In genomic region chr12:12178391-12178790, GRCm38 (mm10) we compare ENCODE assay signal across 12 mouse cellular contexts.
DNase-seq lines count a peak whose midpoint lies in the region; ATAC-seq and TF ChIP-seq lines count a peak whose summit lies in the region.
"Had no signal": no experiment of that assay in that cellular context is flagged by ENCODE, and none has a peak within 500 bp of the region (broad histone marks: within the 10 kb centered on the region; RNA-seq: fewer than 3 reads in every experiment).

No protein-coding gene starts in this region.

- no peaks in the 10 kb centered on the region; the same call in none of the 2 replicates for H3K4me1 ChIP-seq in lung, adult 2 months (ENCODE audit: control insufficient read depth, insufficient read depth, low read length)
- H3K4me1 ChIP-seq in hindbrain, embryonic 10.5 days (replicated peaks) = peaks cover 20% of the 10 kb centered on the region

- intact Hi-C loops in heart, postnatal 10 days (cut with DNase I) = loop anchor here (2.0 kb wide), 1 partner anchor 84 kb away; the partner anchor contains the start of gene Fam49a

- peak; percentile 56 for ATAC-seq in frontal cortex, adult (ENCODE audit: low TSS enrichment)

- no peak overlapping the region for H3K4me3 ChIP-seq in lung, adult 2 months (replicated peaks; ENCODE audit: extremely low read depth, low read depth, low read length)
- no peak overlapping the region for H3K4me3 ChIP-seq in hindbrain, embryonic 10.5 days
- H3K4me3 ChIP-seq: kidney, embryonic 15.5 days; myocyte had no signal

- TF ChIP-seq CTCF in lung, adult 2 months (IDR thresholded peaks at IDR 0.05; ENCODE audit: insufficient read depth, low read length) = no peak

- H3K36me3 ChIP-seq in hindbrain, embryonic 10.5 days = no peaks in the 10 kb centered on the region
- H3K36me3 ChIP-seq: kidney, embryonic 15.5 days had no signal

- no peak for DNase-seq in frontal cortex, postnatal 25 days (ENCODE audit: low spot score in 2 of 2)
- peak; percentile 19 to 23 for DNase-seq in lung, adult 18-20 months
- no peak for DNase-seq in lung, adult 2 months
- DNase-seq in gastrocnemius, adult 18-20 months (ENCODE audit: low spot score) = peak; percentile 62
- DNase-seq in heart, postnatal 10 days = peak; percentile 41 to 55
- no peak for DNase-seq in thymus, postnatal 0 days (ENCODE audit: low spot score)
- DNase-seq in hindbrain, embryonic 10.5 days (ENCODE audit: low spot score) = no peak
- DNase-seq: cerebellum, postnatal 36 days had no signal

- no peak for TF ChIP-seq POLR2A in lung, adult 2 months (IDR thresholded peaks at IDR 0.05; ENCODE audit: borderline replicate concordance, extremely low read depth, low read depth, low read length)

- peaks cover 3% of the 10 kb centered on the region; the same call in 1 of the 2 replicates for H3K27me3 ChIP-seq in hindbrain, embryonic 10.5 days (ENCODE audit: insufficient read depth, poor library complexity, severe bottlenecking)
- H3K27me3 ChIP-seq: kidney, embryonic 15.5 days had no signal

- no peak overlapping the region for H3K27ac ChIP-seq in hindbrain, embryonic 10.5 days
- H3K27ac ChIP-seq: hindbrain, embryonic 14.5 days; kidney, embryonic 15.5 days had no signal

- no peaks in the 10 kb centered on the region for H3K9me3 ChIP-seq in hindbrain, embryonic 10.5 days
- H3K9me3 ChIP-seq: kidney, embryonic 15.5 days had no signal

- 45% methylated on average over 2 of the region's 2 CpGs for WGBS in lung, adult 2 months
- WGBS in hindbrain, embryonic 10.5 days = 64% methylated on average over 2 of the region's 2 CpGs

Comparison
In these comparisons a context has a peak if more than half of its experiments do, and no peak if none do; other contexts are left out.
1. DNase-seq: peak in lung, adult 18-20 months (2 of 2), gastrocnemius, adult 18-20 months (single experiment) and heart, postnatal 10 days (2 of 2); none in frontal cortex, postnatal 25 days (0 of 2), lung, adult 2 months (single experiment), thymus, postnatal 0 days (single experiment) and hindbrain, embryonic 10.5 days (single experiment).